Mouse (Mus musculus) liver, adult 2 months (tissue): ENCODE measurements around the gene Babam2.

Experiments used
- CTCF ChIP-seq: fragments of 200-500 bp; IDR thresholded peaks from 2 replicates; pipeline ENCODE4 v1.5.1; 2011; ENCODE audit warnings: low read depth, low read length, control low read depth
- POLR2A ChIP-seq: fragments of 200-500 bp; IDR thresholded peaks from 2 replicates; pipeline ENCODE4 v1.6.1; 2011; ENCODE audit warnings: low read length, control low read depth; ENCODE audit not compliant: insufficient read depth; ENCODE audit errors: extremely low read depth

GRCm38 (mm10) chr5:31816082-31816481, 118.6 kb downstream of the Babam2 start:
- no peak for TF ChIP-seq CTCF
- no peak for TF ChIP-seq POLR2A
